8 mouse cellular contexts compared by ENCODE assay signal in genomic region chr4:149103875-149104561, GRCm38 (mm10). TPM values are rescaled to one million over a fixed set of nuclear protein-coding genes. Genes with fewer than 3 reads are reported as not detected.
DNase-seq lines count a peak whose midpoint lies in the region; ATAC-seq lines count a peak whose summit lies in the region.

TSS of gene Dffa (plus strand) at chr4:149104146.

- H3K4me2 ChIP-seq in intestine, embryonic 14.5 days (ENCODE audit: low read length) = peak within 1 kb of the TSS; percentile 97

- peak; percentile 91 to 97 for DNase-seq in adrenal gland, adult (ENCODE audit: inconsistent age in 2 of 2, low spot score in 1 of 2)
- DNase-seq in embryo, embryonic 10.5 days (ENCODE audit: low spot score) = peak; percentile 98
- DNase-seq in gastrocnemius, postnatal 25 days = peak; percentile 85
- DNase-seq in intestine, embryonic 14.5 days (ENCODE audit: low spot score) = peak; percentile 96
- DNase-seq in left cerebral cortex, postnatal 14 days (ENCODE audit: low spot score in 2 of 2) = peak; percentile 93
- DNase-seq in mesoderm, embryonic 11.5 days (ENCODE audit: low read depth, low spot score) = peak; percentile 91
- peak; percentile 90 to 94 for DNase-seq in right cerebral cortex, postnatal 36 days (ENCODE audit: low spot score in 2 of 2)
- DNase-seq in yolk sac, embryonic 10.5 days (ENCODE audit: low spot score) = peak; percentile 94

- no peaks in the 10 kb centered on the region for H3K27me3 ChIP-seq in intestine, embryonic 14.5 days (replicated peaks; ENCODE audit: control insufficient read depth, insufficient read depth, low read length)

- peaks cover 8% of the 10 kb centered on the region; the same call in 1 of the 2 replicates for H3K4me1 ChIP-seq in intestine, embryonic 14.5 days (replicated peaks; ENCODE audit: control insufficient read depth, insufficient read depth, low read length)

- ATAC-seq in intestine, embryonic 14.5 days (replicated peaks; ENCODE audit: low FRiP score, low TSS enrichment, low read depth) = peak; percentile 76

- peak within 1 kb of the TSS; percentile 73 for H3K9ac ChIP-seq in intestine, embryonic 14.5 days (ENCODE audit: low read length)

- H3K9me3 ChIP-seq in intestine, embryonic 14.5 days (ENCODE audit: control insufficient read depth, low read length) = no peaks in the 10 kb centered on the region

- H3K36me3 ChIP-seq in intestine, embryonic 14.5 days (ENCODE audit: control insufficient read depth, insufficient read depth, low read length) = peaks cover 20% of the 10 kb centered on the region

- intact Hi-C loops in left cerebral cortex, postnatal 14 days (cut with DNase I) = no loop called here

- no peak within 1 kb of the TSS for H3K27ac ChIP-seq in intestine, embryonic 14.5 days (ENCODE audit: low read depth)

- peak within 1 kb of the TSS; percentile 72 for H3K4me3 ChIP-seq in intestine, embryonic 14.5 days (ENCODE audit: low read depth, low read length)

- whole genome bisulfite sequencing in intestine, embryonic 14.5 days = 1% methylated on average over 35 of the region's 35 CpGs

RNA-seq across cellular contexts. Expression of gene Dffa, which starts in this region (rescaled TPM):
- total RNA-seq in gastrocnemius, postnatal 25 days (2021) = 10 to 100 TPM; 61.7 to 85.6 TPM
- 37.4 and 39.8 TPM in 2 replicates for polyA plus RNA-seq in intestine, embryonic 14.5 days (2014; fragmentation: Nextera tagmentation; extraction: Ambion mirVana)
- 10 to 100 TPM; 58.3 to 61.6 TPM for total RNA-seq in left cerebral cortex, postnatal 14 days (2021)
